Mouse (Mus musculus): ENCODE results near the gene Brms1.
A peak's percentile ranks its signal among the peaks of the same experiment; 100 is the strongest.

Brms1 gene

GRCm38 (mm10) chr19:5040862-5041523, at the start of gene Brms1:
Gene Brms1, plus strand, starts transcription at chr19:5041354.
- peak; percentile 98 for DNase-seq

- peak; percentile 29 for DNase-seq
Measured at GRCm38 (mm10) chr19:4992371-4992770, 48.8 kb upstream of the Brms1 start.

GRCm38 (mm10) chr19:4992904-4993303, 48.2 kb upstream of the Brms1 start:
- peak; percentile 64 for DNase-seq

- DNase-seq: no peak
Measured at GRCm38 (mm10) chr19:4994043-4994442, 47.1 kb upstream of the Brms1 start.

- no peak for DNase-seq
Measured at GRCm38 (mm10) chr19:4999445-5000140, 41.6 kb upstream of the Brms1 start.

GRCm38 (mm10) chr19:5001666-5002406, 39.3 kb upstream of the Brms1 start:
- peak; percentile 95 for DNase-seq

- peak; percentile 39 for DNase-seq
Measured at GRCm38 (mm10) chr19:5003644-5004043, 37.5 kb upstream of the Brms1 start.

- DNase-seq: no peak
Measured at GRCm38 (mm10) chr19:5004925-5005324, 36.2 kb upstream of the Brms1 start.

GRCm38 (mm10) chr19:5013138-5013537, 28.0 kb upstream of the Brms1 start:
- no peak for DNase-seq

GRCm38 (mm10) chr19:5014961-5015398, 26.2 kb upstream of the Brms1 start:
- peak; percentile 69 for DNase-seq

GRCm38 (mm10) chr19:5016221-5016742, 24.9 kb upstream of the Brms1 start:
- no peak for DNase-seq

- DNase-seq: peak; percentile 79
Measured at GRCm38 (mm10) chr19:5016782-5017181, 24.4 kb upstream of the Brms1 start.

- DNase-seq: no peak
Measured at GRCm38 (mm10) chr19:5017611-5018010, 23.5 kb upstream of the Brms1 start.

GRCm38 (mm10) chr19:5018191-5018590, 23.0 kb upstream of the Brms1 start:
- no peak for DNase-seq

GRCm38 (mm10) chr19:5021416-5021815, 19.7 kb upstream of the Brms1 start:
- no peak for DNase-seq

- DNase-seq: peak; percentile 94
Measured at GRCm38 (mm10) chr19:5023621-5024479, 17.3 kb upstream of the Brms1 start, which contains the start of gene Slc29a2. Gene Slc29a2, plus strand, starts transcription at chr19:5023860.

- no peak for DNase-seq
Measured at GRCm38 (mm10) chr19:5026111-5026510, 15.0 kb upstream of the Brms1 start.

- DNase-seq: no peak
Measured at GRCm38 (mm10) chr19:5032686-5033085, 8.5 kb upstream of the Brms1 start.

GRCm38 (mm10) chr19:5036577-5036976, 4.6 kb upstream of the Brms1 start:
- no peak for DNase-seq

GRCm38 (mm10) chr19:5037678-5038571, 3.2 kb upstream of the Brms1 start:
- DNase-seq: peak; percentile 91

GRCm38 (mm10) chr19:5038709-5039156, 2.4 kb upstream of the Brms1 start, which contains the start of the genes B4gat1 and AC124502.3:
Gene B4gat1, plus strand, starts transcription at chr19:5038826.
Gene AC124502.3, plus strand, starts transcription at chr19:5038891.
- peak; percentile 96 for DNase-seq
